Mouse (Mus musculus): ENCODE measurements around the gene Scgb1b10. TPM values are rescaled to one million over a fixed set of nuclear protein-coding genes. Genes with fewer than 3 reads are reported as not detected.
"Not testable (repeated sequence)": the region's sequence is repeated elsewhere in the genome, so short reads cannot be mapped to it uniquely, and the experiment has no call there.

The Scgb1b10 gene
- polyA plus RNA-seq (2015; fragmentation: Nextera tagmentation; extraction: Ambion mirVana), result not detected in 2 replicates

GRCm38 (mm10) chr7:32100553-32100952 is at the start of gene Scgb1b10:
Scgb1b10 (plus strand) TSS chr7:32100853.
- not testable (repeated sequence) for H3K4me1 ChIP-seq (replicated peaks; ENCODE audit: insufficient read depth, low read length); H3K36me3 ChIP-seq (ENCODE audit: insufficient read depth, low read length); H3K9ac ChIP-seq (ENCODE audit: low read depth, low read length); H3K4me3 ChIP-seq (replicated peaks; ENCODE audit: low read depth, low read length); H3K27ac ChIP-seq; H3K27me3 ChIP-seq (ENCODE audit: insufficient read depth, low read length); H3K9me3 ChIP-seq (replicated peaks; ENCODE audit: low read length); H3K4me2 ChIP-seq (ENCODE audit: low read length); DNase-seq (ENCODE audit: low spot score); ATAC-seq (replicated peaks; ENCODE audit: low FRiP score, low read depth)

Other genes with a start within 250 kb of the Scgb1b10 start
- not detected in 2 replicates for gene Scgb2b11, start 110.3 kb downstream of the Scgb1b10 start, polyA plus RNA-seq (2015; fragmentation: Nextera tagmentation; extraction: Ambion mirVana)
- gene Scgb1b11, start 122.0 kb downstream of the Scgb1b10 start, polyA plus RNA-seq (2015; fragmentation: Nextera tagmentation; extraction: Ambion mirVana), result not detected in 2 replicates
- not detected in 2 replicates for gene Scgb2b12, start 226.4 kb downstream of the Scgb1b10 start, polyA plus RNA-seq (2015; fragmentation: Nextera tagmentation; extraction: Ambion mirVana)
- gene Scgb1b12, start 233.3 kb downstream of the Scgb1b10 start, polyA plus RNA-seq (2015; fragmentation: Nextera tagmentation; extraction: Ambion mirVana), result not detected in 2 replicates

Data from kidney, postnatal 0 days (tissue).